8 mouse cellular contexts compared by ENCODE assay signal in genomic region chr2:26316576-26317246, GRCm38 (mm10). TPM values are rescaled to one million over a fixed set of nuclear protein-coding genes. Genes with fewer than 3 reads are reported as not detected.
DNase-seq lines count a peak whose midpoint lies in the region; ATAC-seq lines count a peak whose summit lies in the region.

No protein-coding gene starts in this region.

- peaks cover 49% of the 10 kb centered on the region for H3K4me1 ChIP-seq in kidney, embryonic 15.5 days
- peaks cover 52% of the 10 kb centered on the region for H3K4me1 ChIP-seq in hindbrain, embryonic 12.5 days
- peaks cover 65% of the 10 kb centered on the region for H3K4me1 ChIP-seq in midbrain, embryonic 13.5 days (replicated peaks)

- no peaks in the 10 kb centered on the region for H3K27me3 ChIP-seq in kidney, embryonic 15.5 days
- H3K27me3 ChIP-seq in hindbrain, embryonic 12.5 days, result no peaks in the 10 kb centered on the region
- no peaks in the 10 kb centered on the region for H3K27me3 ChIP-seq in midbrain, embryonic 13.5 days

- peak overlapping the region; percentile 94 for H3K4me3 ChIP-seq in kidney, embryonic 15.5 days (replicated peaks)
- H3K4me3 ChIP-seq in hindbrain, embryonic 12.5 days, result peak overlapping the region; percentile 82
- H3K4me3 ChIP-seq in midbrain, embryonic 13.5 days (replicated peaks), result peak overlapping the region; percentile 96

- no peak for ATAC-seq in kidney, embryonic 15.5 days (replicated peaks; ENCODE audit: low FRiP score)
- ATAC-seq in hindbrain, embryonic 12.5 days (ENCODE audit: low FRiP score), result no peak
- ATAC-seq in midbrain, embryonic 13.5 days, result no peak
- ATAC-seq in erythroblast, adult 5-6 weeks (replicated peaks; ENCODE audit: low FRiP score, poor library complexity, severe bottlenecking), result no peak

- WGBS in kidney, embryonic 15.5 days, result 58% methylated on average over 9 of the region's 9 CpGs
- WGBS in hindbrain, embryonic 12.5 days, result 62% methylated on average over 9 of the region's 9 CpGs
- 56% methylated on average over 9 of the region's 9 CpGs for WGBS in midbrain, embryonic 13.5 days

- H3K9ac ChIP-seq in kidney, embryonic 15.5 days, result peak overlapping the region; percentile 89
- H3K9ac ChIP-seq in hindbrain, embryonic 12.5 days, result peak overlapping the region; percentile 94
- peak overlapping the region; percentile 98 for H3K9ac ChIP-seq in midbrain, embryonic 13.5 days (replicated peaks)

- no peaks in the 10 kb centered on the region for H3K36me3 ChIP-seq in kidney, embryonic 15.5 days
- H3K36me3 ChIP-seq in hindbrain, embryonic 12.5 days, result no peaks in the 10 kb centered on the region
- H3K36me3 ChIP-seq in midbrain, embryonic 13.5 days, result peaks cover 10% of the 10 kb centered on the region; the same call in 1 of the 2 replicates

- H3K9me3 ChIP-seq in kidney, embryonic 15.5 days (replicated peaks), result no peaks in the 10 kb centered on the region
- H3K9me3 ChIP-seq in hindbrain, embryonic 12.5 days (replicated peaks), result no peaks in the 10 kb centered on the region
- H3K9me3 ChIP-seq in midbrain, embryonic 13.5 days, result no peaks in the 10 kb centered on the region

- intact Hi-C loops in left cerebral cortex, postnatal 36 days (cut with DNase I), result no loop called here

- H3K27ac ChIP-seq in kidney, embryonic 15.5 days, result peak overlapping the region; percentile 96
- H3K27ac ChIP-seq in hindbrain, embryonic 12.5 days, result peak overlapping the region; percentile 94
- peak overlapping the region; percentile 97 for H3K27ac ChIP-seq in midbrain, embryonic 13.5 days

- peak overlapping the region; percentile 66 for H3K4me2 ChIP-seq in kidney, embryonic 15.5 days
- H3K4me2 ChIP-seq in hindbrain, embryonic 12.5 days (replicated peaks), result peak overlapping the region; percentile 94
- peak overlapping the region; percentile 96 for H3K4me2 ChIP-seq in midbrain, embryonic 13.5 days (replicated peaks)

- no peak for DNase-seq in kidney, adult 8-10 months
- peak; percentile 57 to 65 for DNase-seq in cerebellum, postnatal 14 days
- no peak for DNase-seq in testis, postnatal 14 days (ENCODE audit: low spot score)
- no peak for DNase-seq in left cerebral cortex, postnatal 36 days (ENCODE audit: low spot score in 2 of 2)

RNA-seq across cellular contexts. Expression of gene Gpsm1, which starts 1.4 kb away (rescaled TPM):
- polyA plus RNA-seq in kidney, embryonic 15.5 days (2015; fragmentation: Nextera tagmentation; extraction: Ambion mirVana), result 39.6 and 44.4 TPM in 2 replicates
- 125 and 133 TPM in 2 replicates for polyA plus RNA-seq in hindbrain, embryonic 12.5 days (2016; fragmentation: Nextera tagmentation; extraction: Ambion mirVana)
- polyA plus RNA-seq in midbrain, embryonic 13.5 days (2015; fragmentation: Nextera tagmentation; extraction: Ambion mirVana), result 147 and 162 TPM in 2 replicates
- 10 to 100 TPM; 44.4 to 58.4 TPM for total RNA-seq in left cerebral cortex, postnatal 36 days (2021)
- total RNA-seq in erythroblast, adult 5-6 weeks (2015; ENCODE audit: low replicate concordance), result 0.77 and 1.5 TPM in 2 replicates
- 1.7 and 2.0 TPM in 2 replicates for total RNA-seq in erythroblast, adult 5-6 weeks (2017; ENCODE audit: low replicate concordance)

RNA-seq across cellular contexts. Expression of gene Ccdc187, which starts 22.4 kb away (rescaled TPM):
- 0.04 TPM in 1 of 2 replicates, not detected in the other for polyA plus RNA-seq in kidney, embryonic 15.5 days (2015; fragmentation: Nextera tagmentation; extraction: Ambion mirVana)
- 0.31 and 0.37 TPM in 2 replicates for polyA plus RNA-seq in hindbrain, embryonic 12.5 days (2016; fragmentation: Nextera tagmentation; extraction: Ambion mirVana)
- 0.17 and 0.23 TPM in 2 replicates for polyA plus RNA-seq in midbrain, embryonic 13.5 days (2015; fragmentation: Nextera tagmentation; extraction: Ambion mirVana)
- total RNA-seq in left cerebral cortex, postnatal 36 days (2021), result 1 to 10 TPM; 1.3 to 3.5 TPM
- not detected in 2 replicates for total RNA-seq in erythroblast, adult 5-6 weeks (2015; ENCODE audit: low replicate concordance)
- not detected in 2 replicates for total RNA-seq in erythroblast, adult 5-6 weeks (2017; ENCODE audit: low replicate concordance)

RNA-seq across cellular contexts. Expression of gene Dnlz, which starts 35.2 kb away (rescaled TPM):
- polyA plus RNA-seq in kidney, embryonic 15.5 days (2015; fragmentation: Nextera tagmentation; extraction: Ambion mirVana), result 29.8 and 31.9 TPM in 2 replicates
- 33.2 and 34.7 TPM in 2 replicates for polyA plus RNA-seq in hindbrain, embryonic 12.5 days (2016; fragmentation: Nextera tagmentation; extraction: Ambion mirVana)
- 28.1 and 30.6 TPM in 2 replicates for polyA plus RNA-seq in midbrain, embryonic 13.5 days (2015; fragmentation: Nextera tagmentation; extraction: Ambion mirVana)
- total RNA-seq in left cerebral cortex, postnatal 36 days (2021), result 10 to 100 TPM; 27.5 to 28.7 TPM
- total RNA-seq in erythroblast, adult 5-6 weeks (2015; ENCODE audit: low replicate concordance), result 2.7 TPM in 1 of 2 replicates, not detected in the other
- total RNA-seq in erythroblast, adult 5-6 weeks (2017; ENCODE audit: low replicate concordance), result 1.1 and 2.0 TPM in 2 replicates

RNA-seq across cellular contexts. Expression of gene Card9, which starts 44.0 kb away (rescaled TPM):
- 1.1 and 1.7 TPM in 2 replicates for polyA plus RNA-seq in kidney, embryonic 15.5 days (2015; fragmentation: Nextera tagmentation; extraction: Ambion mirVana)
- 0.78 and 1.1 TPM in 2 replicates for polyA plus RNA-seq in hindbrain, embryonic 12.5 days (2016; fragmentation: Nextera tagmentation; extraction: Ambion mirVana)
- 1.4 and 2.3 TPM in 2 replicates for polyA plus RNA-seq in midbrain, embryonic 13.5 days (2015; fragmentation: Nextera tagmentation; extraction: Ambion mirVana)
- total RNA-seq in left cerebral cortex, postnatal 36 days (2021), result 1 to 10 TPM; 2.1 to 2.7 TPM
- total RNA-seq in erythroblast, adult 5-6 weeks (2015; ENCODE audit: low replicate concordance), result 5.9 and 11.9 TPM in 2 replicates
- 20.4 and 32.5 TPM in 2 replicates for total RNA-seq in erythroblast, adult 5-6 weeks (2017; ENCODE audit: low replicate concordance)

Comparison
In these comparisons a context has a peak if more than half of its experiments do, and no peak if none do; other contexts are left out.
1. DNase-seq: peak in cerebellum, postnatal 14 days (2 of 2); none in kidney, adult 8-10 months (0 of 2), testis, postnatal 14 days (single experiment) and left cerebral cortex, postnatal 36 days (0 of 2).
2. Peak in every context shown above with its lines, with median percentiles within 50 percentile points of each other: H3K27ac ChIP-seq, H3K4me2 ChIP-seq, H3K4me3 ChIP-seq and H3K9ac ChIP-seq.